Mouse (Mus musculus) urinary bladder, postnatal 4 days (tissue): ENCODE measurements around the gene Pigb.
"Not testable (repeated sequence)": the region's sequence is repeated elsewhere in the genome, so short reads cannot be mapped to it uniquely, and the experiment has no call there.

Experiments
- DNase-seq, 2 experiments: peaks; one replicate each; pipeline ENCODE4 v3.0.0; 2021 to 2022; ENCODE audit warnings: low spot score in 2 of 2

Pigb gene

DNA sequence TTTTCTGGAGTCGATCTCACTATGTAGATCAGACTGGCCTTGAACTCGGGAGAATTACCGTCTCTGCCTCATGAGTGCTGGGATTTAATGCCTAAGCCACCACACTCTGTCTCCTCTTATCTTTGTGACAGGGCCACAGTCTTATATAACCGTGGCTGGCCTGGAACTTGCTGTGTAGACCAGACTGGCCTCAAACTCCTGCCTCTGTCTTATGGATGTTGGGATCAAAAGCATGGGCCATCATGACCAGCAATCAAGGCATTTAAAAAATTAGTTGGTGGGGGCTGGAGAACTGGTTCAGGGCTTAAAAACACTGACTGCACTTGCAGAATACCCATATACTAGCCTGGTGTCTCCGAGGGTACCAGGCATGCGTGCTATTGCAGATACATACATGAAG is at the start of gene Pigb:
Pigb (minus strand) TSS at position 299 of the 400 bp plus-strand sequence.
- DNase-seq, result no peak

DNA sequence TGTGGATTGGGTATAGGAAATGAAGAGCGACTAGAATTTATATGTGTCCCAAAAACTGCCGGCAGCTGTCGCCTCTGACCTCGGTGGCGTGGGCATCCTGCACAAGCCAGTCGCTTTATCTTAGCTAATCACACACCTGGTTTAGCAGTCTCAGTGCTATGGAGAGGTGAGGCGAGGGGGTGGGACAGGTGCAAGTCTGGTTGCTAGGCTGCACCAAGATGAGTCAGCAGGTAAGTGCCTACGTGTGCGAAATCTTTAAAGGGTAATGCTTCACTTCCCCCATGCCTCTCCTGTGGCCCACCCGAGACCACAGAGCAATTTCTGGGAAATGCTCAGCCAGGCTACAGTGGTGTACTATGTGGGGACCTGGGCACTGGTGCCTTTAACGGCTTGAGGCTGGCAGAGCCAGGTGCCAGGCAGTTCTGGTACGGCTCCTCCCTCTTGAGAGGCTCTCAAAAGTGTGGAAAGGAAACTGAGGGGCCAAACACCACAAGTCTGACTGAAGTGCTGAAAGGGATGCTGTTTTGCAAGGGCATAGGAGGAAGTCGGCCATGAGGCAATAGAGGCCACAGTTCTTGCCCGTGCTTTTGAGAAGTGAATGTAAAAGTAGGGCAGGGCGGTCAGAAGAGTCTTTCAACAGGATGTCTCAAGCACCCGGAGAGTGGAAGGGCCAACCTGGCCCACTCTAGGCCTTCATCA is 49.2 kb upstream of the Pigb start:
- no peak for DNase-seq

DNA sequence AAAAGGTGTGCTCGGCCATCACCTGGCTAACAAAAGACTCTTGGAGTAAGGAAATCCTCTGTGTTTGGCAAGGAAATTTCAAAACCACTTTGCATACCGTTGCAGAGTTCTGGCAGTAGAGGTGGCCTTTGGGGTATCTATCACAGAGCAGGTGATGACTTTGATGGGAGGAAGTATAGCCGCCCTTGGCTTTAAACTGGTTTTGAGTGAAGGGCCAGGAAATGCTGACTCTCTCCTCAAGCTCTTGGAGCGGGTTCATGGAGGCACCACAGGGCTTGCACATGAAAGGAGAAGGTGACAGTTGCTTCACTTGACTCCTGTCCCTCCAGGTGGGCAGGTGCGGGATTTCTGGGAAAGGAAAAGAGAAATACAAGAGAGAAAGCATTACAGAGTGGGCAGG is 47.4 kb upstream of the Pigb start:
- no peak for DNase-seq

DNA sequence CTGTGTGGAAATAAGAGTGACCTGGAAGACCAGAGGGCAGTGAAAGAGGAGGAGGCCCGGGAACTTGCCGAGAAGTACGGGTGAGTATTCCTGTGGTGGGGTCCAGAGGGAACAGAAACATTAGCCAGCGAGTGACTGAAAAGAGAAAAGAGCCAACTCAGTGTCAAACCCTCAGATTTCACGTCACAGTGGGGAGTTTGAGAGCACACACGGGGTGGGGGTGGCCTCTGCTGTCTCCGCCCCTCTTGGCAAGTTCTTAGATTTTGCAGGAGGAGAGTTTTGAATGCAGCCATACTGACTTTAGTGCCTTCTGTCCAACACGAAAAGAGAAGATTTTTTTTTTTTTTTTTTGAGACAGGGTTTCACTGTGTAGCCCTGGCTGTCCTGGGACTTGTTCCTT is 46.9 kb upstream of the Pigb start:
- DNase-seq, result no peak

DNA sequence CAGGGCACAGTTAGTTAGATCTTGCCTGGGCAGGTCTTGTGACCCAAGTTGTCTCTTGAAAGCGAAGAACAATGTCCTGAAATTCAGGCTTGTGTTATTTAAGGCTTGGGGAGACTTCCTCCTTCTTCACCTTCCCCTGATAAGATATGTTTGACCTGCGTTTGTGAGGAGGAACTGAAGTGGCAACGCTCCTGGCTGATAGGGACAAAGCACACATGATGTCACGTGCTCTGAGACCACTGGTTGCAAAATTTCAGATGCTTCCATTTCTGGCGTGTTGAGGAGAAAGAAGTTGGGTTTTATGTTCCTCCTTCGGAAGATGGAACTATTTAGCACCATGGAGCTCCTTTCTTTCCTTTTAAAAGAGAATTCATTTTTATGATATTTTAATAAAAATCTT is 45.7 kb upstream of the Pigb start:
- DNase-seq, result no peak

DNA sequence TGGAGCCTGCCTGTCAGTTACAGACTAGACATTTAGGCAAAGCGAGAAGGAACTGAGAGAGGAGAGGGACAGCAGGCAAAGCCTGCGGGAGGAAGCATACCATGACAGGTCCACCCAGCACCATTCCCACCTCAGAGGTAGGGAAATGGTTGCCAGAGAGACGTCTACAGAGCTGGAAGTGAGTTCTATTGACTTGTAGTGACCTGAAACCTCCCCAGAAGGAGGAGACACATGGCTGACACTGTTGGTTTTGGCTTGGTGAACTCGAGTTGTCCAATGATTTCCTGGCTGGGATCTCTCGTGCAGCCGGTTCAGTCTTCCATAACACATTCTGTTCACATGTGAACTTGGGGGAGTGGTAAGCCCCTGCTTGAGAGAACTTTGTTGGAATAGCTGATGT is 43.8 kb upstream of the Pigb start:
- DNase-seq, result no peak

DNA sequence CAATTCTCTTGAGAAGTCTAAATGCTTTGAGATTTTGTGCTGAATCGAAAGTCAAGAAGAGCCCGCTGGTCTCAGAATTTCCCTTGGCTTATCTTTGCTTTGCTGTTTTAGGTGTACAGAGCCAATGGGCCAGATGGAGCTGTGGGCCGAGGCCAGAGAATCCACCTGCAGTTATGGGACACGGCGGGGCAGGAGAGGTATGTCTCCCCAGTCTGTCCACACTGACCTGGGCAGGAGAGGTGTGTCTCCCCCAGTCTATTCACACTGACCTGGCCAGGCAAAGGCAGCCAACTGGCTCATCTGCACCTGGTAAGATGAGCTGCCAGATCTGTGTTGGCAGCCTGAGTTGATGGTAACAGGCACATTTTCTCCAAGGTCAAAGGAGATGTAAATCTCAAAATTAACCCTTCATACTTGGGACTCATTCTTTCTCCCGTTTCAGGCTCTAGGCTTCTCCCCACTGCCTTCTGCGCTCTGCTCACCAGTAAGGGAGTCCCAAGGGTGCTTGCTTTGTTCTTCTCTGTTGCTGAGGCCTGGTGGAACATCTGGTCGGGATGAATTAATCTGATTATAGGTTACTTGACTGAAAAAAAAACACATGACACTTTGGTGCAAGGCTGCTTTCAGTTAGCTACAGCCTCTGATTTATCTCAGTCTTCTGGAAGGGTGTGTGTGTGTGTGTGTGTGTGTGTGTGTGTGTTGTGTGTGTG is 42.3 kb upstream of the Pigb start:
- DNase-seq, result no peak

DNA sequence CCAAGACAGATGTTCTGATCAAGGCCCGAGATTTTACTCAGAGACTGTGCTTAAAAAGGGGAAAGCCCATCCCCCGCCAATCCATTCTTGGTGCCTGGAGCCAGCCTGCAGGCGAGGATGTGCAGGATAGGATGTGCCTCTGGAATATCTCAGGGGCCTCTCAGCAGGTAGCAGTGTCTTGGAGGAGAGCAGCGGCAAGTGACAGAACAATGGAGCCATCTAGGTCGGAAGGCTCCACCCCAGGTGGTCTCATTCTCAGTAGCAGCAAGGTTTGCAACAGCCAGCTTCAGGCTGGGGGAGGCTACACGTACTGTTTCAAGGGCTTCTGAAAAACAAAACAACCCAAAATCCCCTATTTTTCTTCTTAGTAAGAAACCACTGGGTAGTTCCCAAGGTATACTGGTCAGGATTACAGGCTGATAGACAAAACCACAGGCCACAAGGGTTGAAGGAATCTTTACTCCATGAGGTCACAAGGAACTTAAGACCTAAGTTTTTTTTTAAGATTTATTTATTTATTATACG is 39.7 kb upstream of the Pigb start:
- no peak for DNase-seq

DNA sequence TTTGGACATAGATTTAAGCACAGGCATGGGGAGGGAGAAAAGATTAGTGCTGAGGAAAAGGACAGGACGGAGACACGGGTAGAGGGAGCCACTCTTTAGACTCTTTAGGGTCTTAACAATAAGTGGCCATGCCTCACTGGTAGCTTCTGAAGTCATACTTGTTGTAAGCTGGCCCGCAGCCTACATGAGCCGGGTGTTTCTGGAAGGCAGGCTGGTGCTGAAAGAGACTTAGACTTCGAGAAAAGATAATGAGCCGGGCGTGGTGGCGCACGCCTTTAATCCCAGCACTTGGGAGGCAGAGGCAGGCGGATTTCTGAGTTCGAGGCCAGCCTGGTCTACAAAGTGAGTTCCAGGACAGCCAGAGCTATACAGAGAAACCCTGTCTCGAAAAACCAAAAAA is 39.2 kb upstream of the Pigb start:
- DNase-seq, result not testable (repeated sequence)

DNA sequence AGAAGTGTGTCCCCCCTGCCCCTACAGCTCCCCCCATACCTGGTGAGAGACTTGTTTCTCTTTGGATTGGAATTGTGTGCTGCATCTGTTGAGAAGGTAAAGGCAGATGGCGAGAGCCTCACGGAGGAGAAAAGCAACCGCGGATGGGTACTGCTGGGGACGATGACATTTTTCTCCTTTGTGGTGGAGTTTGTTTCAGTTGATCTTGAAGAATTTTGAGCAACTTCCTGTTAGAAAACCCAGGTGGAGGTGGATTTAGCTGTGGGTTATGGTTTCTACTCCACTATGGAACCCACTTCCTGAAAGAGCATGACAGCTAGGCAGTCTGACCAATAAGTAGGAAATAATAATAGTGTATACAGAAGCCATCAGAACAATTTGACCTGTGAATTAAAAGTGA is 33.0 kb upstream of the Pigb start:
- no peak for DNase-seq

DNA sequence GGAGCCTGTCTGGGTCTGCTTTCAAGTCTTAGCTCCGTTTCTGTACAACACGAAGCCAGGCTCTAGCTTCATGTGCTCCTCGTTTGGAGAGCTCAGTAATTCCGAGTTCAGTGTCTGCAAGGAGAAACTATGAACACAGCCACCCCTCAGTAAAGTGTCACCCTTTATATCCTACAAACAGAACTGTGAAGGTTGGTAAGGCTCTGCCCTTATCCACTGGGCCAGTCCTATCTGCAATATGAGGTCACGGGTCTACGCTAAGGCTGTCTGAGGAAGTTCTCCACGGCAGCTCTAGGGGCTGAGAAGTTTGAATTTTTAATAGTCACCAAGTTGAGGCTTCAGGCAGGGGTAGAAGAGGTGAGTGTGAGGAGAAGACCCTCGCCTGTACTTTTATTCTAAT is 32.2 kb upstream of the Pigb start:
- no peak for DNase-seq

DNA sequence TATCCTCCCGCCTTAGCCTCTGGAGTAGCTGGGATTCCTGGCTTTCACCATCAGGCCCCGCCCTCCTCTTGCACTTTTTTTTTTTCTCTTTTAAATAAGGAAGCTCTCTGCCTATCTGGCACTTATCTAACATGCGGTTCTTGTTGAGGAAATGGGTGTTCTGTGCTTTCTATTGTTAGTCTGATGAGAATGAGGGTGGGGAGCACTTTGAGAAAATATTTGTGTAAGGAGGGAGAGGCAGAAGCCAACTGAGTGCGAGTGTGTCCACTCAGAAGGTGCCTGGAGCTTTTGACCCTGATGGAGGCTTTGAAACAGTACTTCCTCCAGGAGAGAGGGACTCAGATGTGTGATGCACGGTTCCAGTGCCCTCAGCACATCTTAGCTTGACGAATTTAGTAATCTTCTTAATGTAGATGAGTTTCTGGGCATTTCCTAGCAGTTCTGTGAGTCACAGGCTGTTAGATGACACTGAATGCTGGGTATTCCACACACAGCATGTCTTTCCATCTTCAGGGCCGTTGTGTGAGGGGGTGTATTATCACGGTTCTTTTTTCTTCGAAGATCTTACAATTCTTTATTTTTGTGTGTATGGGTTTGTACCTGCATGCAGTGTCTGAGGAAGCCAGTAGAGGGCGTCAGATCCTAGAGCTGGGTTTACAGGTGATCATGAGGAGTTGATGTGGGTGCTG is 30.9 kb upstream of the Pigb start:
- DNase-seq, result no peak

DNA sequence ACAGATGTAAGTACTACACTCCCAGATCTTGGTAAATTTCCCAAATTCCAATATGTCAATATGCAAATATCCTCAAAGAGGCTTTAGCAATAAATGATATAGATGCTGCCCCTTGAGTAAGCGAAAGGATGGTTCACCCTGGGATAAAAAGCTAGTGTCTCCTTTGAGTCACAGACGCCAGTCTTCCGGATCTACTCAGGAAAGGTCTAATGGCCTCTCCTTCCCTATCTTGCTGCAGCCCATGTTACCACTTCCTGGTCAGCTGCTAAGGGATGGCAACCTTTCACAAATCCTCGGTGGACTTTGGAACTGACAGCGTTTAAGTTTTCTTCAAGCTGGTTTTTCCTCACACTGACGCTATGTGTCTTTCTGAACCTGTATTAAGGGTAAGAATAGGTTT is 28.5 kb upstream of the Pigb start:
- no peak for DNase-seq

DNA sequence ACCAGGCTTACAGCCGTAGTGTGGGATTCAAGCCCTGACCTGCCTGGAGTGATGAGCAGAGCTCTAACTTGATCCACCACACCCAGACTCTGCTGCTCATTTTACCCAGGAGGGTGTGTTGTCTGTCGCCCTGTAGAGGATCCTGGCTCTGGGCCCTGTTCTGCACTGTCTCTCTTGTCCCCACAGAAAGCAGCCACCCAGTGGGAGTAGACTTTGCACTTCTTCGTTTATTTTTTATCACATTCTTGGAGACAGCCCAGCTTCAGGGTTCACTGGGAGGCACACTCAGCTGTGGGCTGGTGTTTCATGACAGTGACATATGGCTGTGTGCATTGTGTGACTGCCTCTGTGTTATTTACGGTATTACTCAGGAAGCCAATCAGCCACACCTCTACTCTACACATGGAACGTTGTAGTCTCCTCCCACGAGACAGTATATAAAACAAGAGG is 28.1 kb upstream of the Pigb start:
- no peak for DNase-seq

DNA sequence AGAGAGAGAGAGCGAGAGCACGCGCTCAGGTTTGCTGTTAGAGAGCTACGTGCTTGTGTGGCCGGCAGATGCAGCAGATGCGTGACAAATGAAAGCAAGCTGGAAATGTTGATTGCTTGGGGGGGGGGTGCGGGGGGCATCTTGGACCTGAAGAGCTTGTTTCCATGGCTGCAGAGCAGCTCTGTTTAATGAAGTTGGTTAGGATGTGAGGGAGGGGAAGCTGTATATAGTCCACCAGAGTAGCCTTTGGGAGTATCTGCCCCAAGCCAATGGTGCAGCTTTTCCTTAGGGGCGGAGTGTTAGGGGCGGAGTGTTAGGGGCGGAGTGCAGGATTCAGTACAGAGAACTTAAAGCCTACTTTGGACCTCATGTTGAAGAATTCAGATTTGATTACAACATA is 26.9 kb upstream of the Pigb start:
- DNase-seq, result no peak

DNA sequence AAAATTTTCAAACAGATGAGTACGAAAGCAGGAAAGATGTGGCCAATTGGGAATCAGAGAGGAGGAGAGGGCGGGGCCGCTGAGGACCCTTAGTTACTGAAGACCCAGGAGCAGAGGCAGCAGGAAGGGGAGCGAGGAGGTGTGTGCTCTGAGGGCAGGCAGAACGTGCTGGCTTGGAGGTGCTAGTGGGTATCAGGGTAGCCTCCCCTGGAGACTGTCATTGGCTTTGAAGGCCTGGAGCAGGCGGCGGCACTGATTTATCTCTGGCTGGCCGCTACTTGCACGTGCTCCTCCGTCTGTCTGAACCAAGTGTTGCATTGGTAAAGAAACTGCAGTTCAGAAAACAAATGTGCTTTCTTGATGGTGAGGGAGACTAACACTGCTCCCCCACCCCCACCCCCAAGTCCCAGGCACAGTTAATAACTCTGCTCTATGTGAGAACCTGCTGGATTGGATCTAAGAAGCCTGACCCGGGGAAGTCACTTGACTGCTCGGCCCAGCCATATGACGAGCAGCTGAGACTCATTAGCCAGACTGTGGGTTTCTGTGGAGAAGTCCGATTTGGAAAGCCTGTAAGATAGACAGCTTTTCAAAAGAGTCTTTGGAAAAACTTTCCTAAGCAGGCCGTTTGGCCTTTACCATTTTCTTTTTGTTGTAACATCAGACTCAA is 23.6 kb upstream of the Pigb start:
- DNase-seq, result no peak

DNA sequence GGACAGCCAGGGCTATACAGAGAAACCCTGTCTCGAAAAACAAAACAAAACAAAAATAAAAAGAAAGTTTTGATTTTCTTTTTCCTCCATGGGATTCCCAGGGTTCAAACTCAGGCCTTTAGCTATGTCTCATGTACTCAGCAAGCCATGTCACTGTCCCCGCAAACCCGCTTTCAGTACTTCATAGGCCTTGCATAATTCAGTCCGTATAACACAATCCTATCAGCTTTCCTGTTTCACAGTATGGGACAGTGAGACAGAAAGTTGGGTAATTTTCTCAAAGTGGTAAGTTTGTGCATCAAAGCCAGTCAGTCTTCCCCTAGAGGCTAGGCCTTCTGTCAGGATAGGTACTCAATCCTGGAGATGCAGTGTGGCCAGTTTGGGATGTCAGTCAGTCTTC is 19.0 kb upstream of the Pigb start:
- DNase-seq, result no peak

DNA sequence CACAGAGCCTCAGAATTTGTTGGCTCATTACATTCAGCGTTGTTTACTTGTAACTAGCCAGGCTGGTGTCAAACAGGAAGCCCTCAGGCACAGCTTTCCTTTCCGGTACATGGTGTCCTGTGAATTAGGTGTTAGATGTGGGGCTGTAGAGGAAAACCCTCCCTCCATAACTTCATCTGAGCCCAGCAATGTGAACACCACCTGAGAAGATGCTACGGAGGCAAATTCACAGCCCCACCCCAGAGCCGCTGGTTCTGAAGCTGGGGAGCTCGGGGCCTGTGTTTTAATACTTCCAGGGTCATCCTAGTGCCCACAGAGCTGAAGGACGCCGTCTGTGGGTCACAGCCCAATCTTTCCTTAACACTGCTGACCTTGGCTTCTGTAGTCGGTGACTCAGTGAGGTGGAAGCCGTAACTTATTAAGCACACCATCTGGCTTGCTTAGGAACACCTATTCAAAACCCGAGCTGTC is 15.3 kb upstream of the Pigb start:
- DNase-seq, result no peak

DNA sequence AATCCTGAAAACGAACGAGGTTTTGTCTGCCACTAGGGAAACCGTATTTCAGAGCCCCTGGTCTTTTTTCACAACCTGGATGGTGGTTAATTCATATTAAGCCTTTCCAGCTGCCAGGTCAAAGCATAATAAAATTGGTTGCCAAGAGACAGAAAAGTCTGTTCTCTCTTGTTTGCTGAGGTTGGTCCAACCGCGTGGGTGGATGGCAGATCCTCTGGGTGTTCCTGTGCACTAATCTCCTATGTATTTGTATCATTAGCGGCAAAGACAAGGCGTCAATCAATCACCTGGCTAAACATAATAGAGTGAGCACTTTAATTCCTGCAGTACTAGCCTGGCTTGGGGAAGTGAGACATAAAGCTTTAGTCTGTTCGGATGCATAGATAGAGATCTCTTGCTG is 10.4 kb upstream of the Pigb start:
- DNase-seq, result no peak

DNA sequence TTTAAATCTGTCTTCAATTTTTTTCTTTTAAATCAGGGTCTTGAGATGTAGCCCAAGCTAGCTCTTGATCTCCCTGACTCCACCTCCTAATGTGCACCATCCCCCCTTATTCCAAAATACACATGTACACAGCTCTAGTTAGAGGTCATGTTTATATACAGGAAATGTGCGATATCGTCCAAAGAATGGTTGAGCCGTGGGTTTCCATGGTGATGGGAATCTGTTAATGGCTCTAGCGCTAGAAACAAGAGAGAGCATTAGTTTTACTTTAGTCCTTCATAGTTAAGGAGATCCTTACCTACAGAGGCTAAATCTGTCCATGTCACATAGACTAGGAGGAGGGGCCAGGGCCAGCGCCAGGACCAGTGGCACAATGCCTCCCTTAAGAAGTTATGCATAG is 9.7 kb upstream of the Pigb start:
- no peak for DNase-seq

DNA sequence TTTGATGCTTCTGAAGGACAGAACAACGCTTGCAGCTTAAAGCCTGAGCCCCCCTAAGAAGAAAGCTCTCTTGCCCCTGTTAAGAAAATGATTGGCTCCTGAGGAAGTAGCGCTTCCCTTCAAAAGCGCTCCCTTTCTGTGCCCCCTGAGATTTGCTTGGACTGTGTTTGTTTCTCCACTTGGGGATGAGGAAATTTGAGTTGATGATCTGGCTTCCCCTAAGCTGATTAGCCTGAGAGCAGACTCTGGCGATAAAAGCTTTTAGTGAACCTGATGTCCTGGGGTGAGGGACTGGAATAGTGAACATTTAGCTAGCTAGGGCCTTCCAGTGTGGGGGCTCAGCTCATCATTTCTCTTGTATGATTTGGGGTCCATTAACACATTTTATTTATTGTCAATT is 8.7 kb upstream of the Pigb start:
- DNase-seq, result no peak

DNA sequence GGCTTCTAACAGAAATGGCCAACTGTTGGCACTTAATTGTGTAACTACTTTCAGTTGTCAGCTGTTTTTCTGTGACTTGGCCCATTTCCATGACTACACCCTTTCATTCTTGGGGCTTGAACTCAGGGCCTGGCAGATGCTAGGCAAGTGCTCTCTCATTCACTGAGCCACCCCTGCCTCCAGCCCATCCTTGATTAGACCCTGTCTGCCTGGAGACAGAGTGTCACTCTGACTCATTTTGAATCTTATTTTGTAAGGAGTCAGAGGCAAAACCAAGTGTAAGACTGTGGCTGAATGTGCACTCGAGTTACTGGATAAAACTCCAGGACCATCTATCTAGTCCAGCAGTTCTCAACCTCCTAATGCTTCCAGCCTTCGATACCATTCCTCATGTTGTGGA is 7.7 kb upstream of the Pigb start:
- DNase-seq, result no peak
